Mouse (Mus musculus): ENCODE measurements at regions not wholly inside any gene's neighbourhood (a gene's known extent, or its start where the extent isn't known, plus 50 kb on each side); places are given as distances from the start of the nearest gene placed in this dataset.
A peak's percentile ranks its signal among the peaks of the same experiment; 100 is the strongest.

DNA sequence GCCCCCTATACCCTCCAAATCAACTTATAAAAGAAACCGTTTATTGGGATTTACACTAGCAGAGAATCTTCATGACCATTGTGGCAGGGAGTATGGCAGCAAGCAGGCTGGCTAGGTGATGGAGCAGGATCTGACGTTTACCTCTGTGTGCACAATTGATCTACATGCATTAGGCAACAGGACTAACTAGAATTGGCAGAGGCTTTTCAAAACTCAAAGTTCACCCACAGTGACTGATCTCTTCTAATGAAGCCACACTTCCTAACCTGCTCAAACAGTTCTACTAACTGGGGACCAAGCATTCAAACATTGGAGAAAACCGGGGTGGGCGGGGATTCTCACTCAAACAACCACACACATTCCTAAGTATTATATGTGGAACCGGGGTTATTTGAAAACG lies 1382.9 kb upstream of the Tenm2 start:
- no peak for DNase-seq (ENCODE audit: low read depth)

GRCm38 (mm10) chr11:38600971-38601370 lies 1365.2 kb upstream of the Tenm2 start:
- DNase-seq (ENCODE audit: low read depth) = no peak

- no peak for DNase-seq (ENCODE audit: low read depth)
Measured at GRCm38 (mm10) chr11:38568515-38568914, 1332.8 kb upstream of the Tenm2 start.

DNA sequence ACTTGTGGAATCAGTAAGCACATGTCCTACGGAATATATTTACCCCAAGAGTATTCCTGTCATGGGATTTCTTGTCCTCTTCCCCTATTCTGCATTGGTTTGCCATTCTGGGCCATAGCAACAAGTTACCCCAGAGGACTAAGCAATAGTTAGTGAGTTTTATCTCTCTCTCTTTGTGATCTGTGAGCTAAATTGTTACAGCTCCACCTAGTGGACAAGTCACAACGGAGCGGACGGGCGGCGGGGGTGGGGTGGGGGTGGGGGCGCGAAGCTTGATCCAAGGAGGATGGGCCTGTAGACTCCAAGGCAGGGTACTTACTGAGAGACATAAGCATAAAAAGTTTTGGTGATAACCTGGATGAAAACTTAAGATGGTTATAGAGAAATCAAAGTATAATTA lies 1308.1 kb upstream of the Tenm2 start:
- peak; percentile 40 for DNase-seq (ENCODE audit: low read depth)

DNA sequence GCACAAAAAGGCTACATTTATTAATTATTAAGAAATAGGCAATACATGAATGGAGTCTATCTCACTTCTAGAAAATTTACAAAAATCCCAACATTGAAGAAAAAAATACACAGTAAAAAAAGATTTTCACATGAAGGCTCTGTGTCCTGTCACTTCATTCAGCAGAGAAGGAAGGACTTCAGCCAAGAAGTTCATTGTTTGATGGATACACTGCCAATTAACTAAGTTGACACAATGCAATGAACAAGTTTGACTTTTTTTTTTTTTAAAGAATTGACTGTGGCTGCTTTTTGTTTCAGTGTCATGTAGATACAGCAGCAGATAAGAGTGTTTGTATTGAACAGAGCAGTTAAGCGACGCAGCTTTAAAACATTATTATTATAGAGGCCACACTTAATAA lies 1304.3 kb upstream of the Tenm2 start:
- DNase-seq (ENCODE audit: low read depth) = no peak

GRCm38 (mm10) chr11:38532282-38532681 lies 1296.5 kb upstream of the Tenm2 start:
- DNase-seq (ENCODE audit: low read depth) = no peak

GRCm38 (mm10) chr11:38509676-38510075 lies 1273.9 kb upstream of the Tenm2 start:
- DNase-seq (ENCODE audit: low read depth) = peak; percentile 85

- no peak for DNase-seq (ENCODE audit: low read depth)
Measured at GRCm38 (mm10) chr11:38464239-38464596, 1228.5 kb upstream of the Tenm2 start.

- DNase-seq (ENCODE audit: low read depth) = no peak
Measured at GRCm38 (mm10) chr11:38463568-38464238, 1227.9 kb upstream of the Tenm2 start.

DNA sequence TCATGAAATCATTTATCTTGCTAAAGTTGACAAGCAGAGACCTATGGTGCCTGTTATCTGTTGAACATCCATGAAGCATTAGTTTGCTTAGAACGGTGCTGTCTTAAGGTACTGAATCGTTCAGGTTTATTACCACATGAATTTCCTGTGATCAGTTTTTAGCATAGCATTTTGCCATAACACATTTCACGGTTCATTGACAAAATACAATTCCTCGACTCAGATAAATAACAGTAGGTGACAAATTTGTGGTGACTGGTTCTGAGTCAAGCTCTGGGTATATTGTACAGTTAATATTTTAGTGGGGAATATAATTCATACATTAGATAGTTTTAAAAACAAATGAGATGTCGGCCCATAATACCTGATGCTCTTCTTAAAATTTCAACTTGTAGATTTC lies 1207.5 kb upstream of the Tenm2 start:
- no peak for DNase-seq (ENCODE audit: low read depth)

GRCm38 (mm10) chr11:38410302-38410701 lies 1174.5 kb upstream of the Tenm2 start:
- no peak for DNase-seq (ENCODE audit: low read depth)

DNA sequence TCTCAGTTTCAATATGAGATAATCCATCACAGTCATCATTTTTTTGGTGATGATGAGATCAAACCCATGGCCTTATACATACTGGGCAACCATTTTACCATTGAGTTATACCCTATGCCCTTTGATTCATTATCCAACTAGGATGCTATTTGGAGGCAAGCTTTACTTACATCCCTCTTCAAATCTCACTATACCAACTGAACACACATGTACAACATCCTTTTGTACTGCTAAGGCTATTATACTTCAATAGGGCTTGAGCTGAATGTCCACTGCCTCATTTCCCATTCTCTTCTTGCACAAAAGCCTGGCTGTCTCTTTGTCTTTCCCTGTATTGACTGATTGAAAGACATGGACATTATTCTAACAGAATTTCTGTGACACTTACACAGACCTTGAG lies 1162.0 kb upstream of the Tenm2 start:
- no peak for DNase-seq (ENCODE audit: low read depth)

DNA sequence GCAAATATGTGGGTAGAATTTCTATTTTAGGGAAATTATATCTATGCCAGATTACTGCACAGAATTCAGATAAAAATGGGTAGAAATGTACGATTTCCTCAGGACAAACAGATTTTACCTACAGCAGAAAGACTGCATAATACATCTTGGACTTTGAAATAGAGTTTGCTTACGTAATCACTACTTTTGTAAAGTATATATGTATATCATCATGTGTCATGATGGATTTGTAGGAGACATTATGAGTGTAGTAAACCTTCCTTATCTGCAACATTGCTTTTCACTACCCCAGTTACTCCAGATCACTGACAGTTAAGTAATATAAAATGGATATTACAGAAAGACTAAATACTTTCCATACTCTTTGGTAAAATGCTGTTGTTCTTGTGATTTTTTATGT lies 1151.2 kb upstream of the Tenm2 start:
- no peak for DNase-seq (ENCODE audit: low read depth)

- no peak for DNase-seq (ENCODE audit: low read depth)
Measured at GRCm38 (mm10) chr11:38346442-38346841, 1110.7 kb upstream of the Tenm2 start.

DNA sequence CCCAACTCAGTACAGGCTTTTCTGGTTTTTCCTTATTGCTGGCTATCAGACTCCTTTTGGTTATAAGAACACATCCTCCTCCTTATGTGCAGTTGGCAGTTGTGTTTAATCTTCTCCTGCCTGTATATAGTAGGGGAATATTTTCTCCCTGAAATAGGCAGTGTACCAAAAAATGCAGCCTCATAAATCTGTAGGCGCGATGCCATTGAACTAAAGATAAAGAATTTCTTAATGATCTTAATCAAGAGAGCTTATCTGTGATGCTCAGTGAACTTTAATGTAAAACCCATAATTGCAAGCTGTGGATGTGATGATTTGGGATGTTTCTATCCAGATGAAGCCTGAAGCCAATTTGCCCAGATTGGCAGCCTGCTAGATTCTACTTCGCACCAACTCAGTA lies 1099.6 kb upstream of the Tenm2 start:
- no peak for DNase-seq (ENCODE audit: low read depth)

DNA sequence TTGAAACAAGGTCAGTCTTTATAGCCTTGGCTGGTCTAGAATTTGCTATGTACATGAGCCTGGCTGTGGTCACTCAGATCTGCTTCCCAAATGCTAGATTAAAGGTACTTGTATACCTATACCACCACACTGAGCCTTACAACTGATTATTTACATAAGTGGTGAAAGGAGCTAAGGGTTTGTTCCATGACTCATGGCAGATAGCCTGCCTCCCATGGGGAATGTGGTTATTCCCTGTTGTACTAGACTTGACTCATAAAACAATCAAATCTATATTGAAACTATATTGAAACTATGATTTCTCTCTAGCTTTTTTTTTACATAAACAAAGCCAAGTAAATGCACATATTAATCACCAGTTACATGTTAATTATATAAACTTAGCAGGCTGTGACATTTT lies 1061.9 kb upstream of the Tenm2 start:
- DNase-seq (ENCODE audit: low read depth) = no peak

GRCm38 (mm10) chr11:38291289-38291688 lies 1055.5 kb upstream of the Tenm2 start:
- no peak for DNase-seq (ENCODE audit: low read depth)

- no peak for DNase-seq (ENCODE audit: low read depth)
Measured at GRCm38 (mm10) chr11:38280961-38281360, 1045.2 kb upstream of the Tenm2 start.

Data from 416B (cell line).